ENCODE assay signal across 11 mouse cellular contexts in the genomic region with DNA sequence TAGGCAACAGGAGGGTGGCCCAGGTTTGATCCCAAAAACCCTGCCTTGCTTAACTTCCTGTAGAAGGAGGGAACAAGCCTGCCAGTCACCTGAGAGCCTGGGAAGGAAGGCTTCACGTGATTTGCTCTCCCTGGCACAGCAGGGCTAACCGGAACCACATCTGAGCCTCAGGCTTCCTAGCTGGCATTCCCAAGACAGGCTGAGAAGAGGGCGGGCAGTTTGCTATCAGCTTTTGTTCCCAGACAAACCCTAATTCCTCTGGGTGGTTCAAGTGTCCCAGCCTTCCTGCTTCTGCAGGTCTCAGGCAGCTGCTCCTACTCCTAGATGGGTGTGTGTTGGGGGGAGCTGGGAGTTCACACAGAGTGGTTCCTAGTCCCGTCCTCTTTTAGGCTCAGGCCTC. TPM values are rescaled to one million over a fixed set of nuclear protein-coding genes. Genes with fewer than 3 reads are reported as not detected.
DNase-seq lines count a peak whose midpoint lies in the region; ATAC-seq and TF ChIP-seq lines count a peak whose summit lies in the region.
"Had no signal": no experiment of that assay in that cellular context is flagged by ENCODE, and none has a peak within 500 bp of the region (broad histone marks: within the 10 kb centered on the region; RNA-seq: fewer than 3 reads in every experiment).

No protein-coding gene starts in this region.

- H3K27ac ChIP-seq in heart, postnatal 0 days (ENCODE audit: low read depth) = peak overlapping the region; percentile 16; the same call in 1 of the 2 replicates
- H3K27ac ChIP-seq in hindbrain, embryonic 12.5 days = peak overlapping the region; percentile 72
- H3K27ac ChIP-seq: macrophage had no signal

- H3K4me1 ChIP-seq in heart, postnatal 0 days (ENCODE audit: control insufficient read depth, insufficient read depth) = no peaks in the 10 kb centered on the region
- H3K4me1 ChIP-seq in hindbrain, embryonic 12.5 days = peaks cover 68% of the 10 kb centered on the region

- TF ChIP-seq CTCF in heart, postnatal 0 days (IDR thresholded peaks at IDR 0.05; ENCODE audit: low read depth) = no peak

- H3K27me3 ChIP-seq in heart, postnatal 0 days (ENCODE audit: control insufficient read depth, insufficient read depth, low read length) = no peaks in the 10 kb centered on the region
- H3K27me3 ChIP-seq in hindbrain, embryonic 12.5 days = no peaks in the 10 kb centered on the region

- H3K36me3 ChIP-seq in heart, postnatal 0 days (replicated peaks; ENCODE audit: control insufficient read depth, insufficient read depth, low read length) = peaks cover 22% of the 10 kb centered on the region
- no peaks in the 10 kb centered on the region for H3K36me3 ChIP-seq in hindbrain, embryonic 12.5 days

- TF ChIP-seq EP300 in heart, postnatal 0 days (IDR thresholded peaks at IDR 0.05; ENCODE audit: low read depth) = no peak

- intact Hi-C loops in heart, postnatal 14 days (cut with DNase I) = no loop called here

- no peak overlapping the region for H3K9ac ChIP-seq in heart, postnatal 0 days (replicated peaks; ENCODE audit: low read depth, low read length)
- no peak overlapping the region for H3K9ac ChIP-seq in hindbrain, embryonic 12.5 days

- WGBS in heart, postnatal 0 days = 42% methylated on average over 4 of the region's 4 CpGs
- WGBS in hindbrain, embryonic 12.5 days = 32% methylated on average over 4 of the region's 4 CpGs

- H3K9me3 ChIP-seq in heart, postnatal 0 days (replicated peaks; ENCODE audit: control insufficient read depth, low read length) = no peaks in the 10 kb centered on the region
- no peaks in the 10 kb centered on the region for H3K9me3 ChIP-seq in hindbrain, embryonic 12.5 days (replicated peaks)

- no peak overlapping the region for H3K4me3 ChIP-seq in heart, postnatal 0 days (ENCODE audit: low read depth, low read length)
- H3K4me3 ChIP-seq in hindbrain, embryonic 12.5 days = no peak overlapping the region

- no peak for ATAC-seq in heart, postnatal 0 days (ENCODE audit: insufficient read depth, low read depth)
- no peak for ATAC-seq in hindbrain, embryonic 12.5 days (ENCODE audit: low FRiP score)
- ATAC-seq: forebrain, embryonic 14.5 days had no signal

- DNase-seq in heart, postnatal 0 days (ENCODE audit: low spot score) = no peak
- no peak for DNase-seq in heart, postnatal 14 days
- DNase-seq in R1 (ENCODE audit: low read depth, low spot score) = peak; percentile 79
- peak; percentile 69 for DNase-seq in lung, postnatal 25 days (ENCODE audit: low spot score)
- DNase-seq in cerebellum, postnatal 25 days = no peak
- DNase-seq in adrenal gland, postnatal 4 days (ENCODE audit: low spot score in 2 of 2) = no peak
- DNase-seq in gastrocnemius, adult 8-10 months (ENCODE audit: low spot score in 2 of 2) = no peak

- H3K4me2 ChIP-seq in heart, postnatal 0 days (ENCODE audit: low read depth, low read length) = no peak overlapping the region
- H3K4me2 ChIP-seq in hindbrain, embryonic 12.5 days (replicated peaks) = no peak overlapping the region

RNA-seq across cellular contexts. Expression of gene Dpm2, which starts 15.2 kb away (rescaled TPM):
- total RNA-seq in heart, postnatal 0 days (2014; rRNA removed; ENCODE audit: low replicate concordance) = 17.9 and 31.0 TPM in 2 replicates
- polyA plus RNA-seq in heart, postnatal 0 days (2015; fragmentation: Nextera tagmentation; extraction: Ambion mirVana) = 56.1 and 58.4 TPM in 2 replicates
- 10 to 100 TPM; 21.4 to 22.7 TPM for total RNA-seq in heart, postnatal 14 days (2021)
- 110 and 117 TPM in 2 replicates for polyA plus RNA-seq in hindbrain, embryonic 12.5 days (2016; fragmentation: Nextera tagmentation; extraction: Ambion mirVana)
- total RNA-seq in adrenal gland, postnatal 4 days (2021) = 10 to 100 TPM; 61.9 to 64.5 TPM
- 10 to 100 TPM in 3 of 4 experiments, 1 to 10 TPM in 1; 9.2 to 15.0 (median 10.6) TPM for total RNA-seq in gastrocnemius, adult 8-10 months (2022)

RNA-seq across cellular contexts. Expression of gene Pip5kl1, which starts 19.1 kb away (rescaled TPM):
- not detected in 2 replicates for total RNA-seq in heart, postnatal 0 days (2014; rRNA removed; ENCODE audit: low replicate concordance)
- polyA plus RNA-seq in heart, postnatal 0 days (2015; fragmentation: Nextera tagmentation; extraction: Ambion mirVana) = 0.18 TPM in 1 of 2 replicates, not detected in the other
- not detected for total RNA-seq in heart, postnatal 14 days (2021)
- polyA plus RNA-seq in hindbrain, embryonic 12.5 days (2016; fragmentation: Nextera tagmentation; extraction: Ambion mirVana) = 4.2 and 5.0 TPM in 2 replicates
- under 1 TPM; 0.31 to 0.73 TPM for total RNA-seq in adrenal gland, postnatal 4 days (2021)
- total RNA-seq in gastrocnemius, adult 8-10 months (2022) = not detected
- polyA plus RNA-seq: macrophage had no signal

RNA-seq across cellular contexts. Expression of gene 9430097D07Rik, which starts 20.0 kb away (rescaled TPM):
- total RNA-seq in heart, postnatal 0 days (2014; rRNA removed; ENCODE audit: low replicate concordance) = not detected in 2 replicates
- polyA plus RNA-seq in heart, postnatal 0 days (2015; fragmentation: Nextera tagmentation; extraction: Ambion mirVana) = not detected in 2 replicates
- not detected for total RNA-seq in heart, postnatal 14 days (2021)
- polyA plus RNA-seq in hindbrain, embryonic 12.5 days (2016; fragmentation: Nextera tagmentation; extraction: Ambion mirVana) = 0.31 and 0.56 TPM in 2 replicates
- total RNA-seq in adrenal gland, postnatal 4 days (2021) = not detected
- total RNA-seq in gastrocnemius, adult 8-10 months (2022) = not detected
- polyA plus RNA-seq: macrophage; small intestine, adult 2 months had no signal

RNA-seq across cellular contexts. Expression of gene Fam102a, which starts 20.4 kb away (rescaled TPM):
- total RNA-seq in heart, postnatal 0 days (2014; rRNA removed; ENCODE audit: low replicate concordance) = 11.2 and 12.3 TPM in 2 replicates
- polyA plus RNA-seq in heart, postnatal 0 days (2015; fragmentation: Nextera tagmentation; extraction: Ambion mirVana) = 2.8 and 3.1 TPM in 2 replicates
- 1 to 10 TPM; 8.6 to 9.7 TPM for total RNA-seq in heart, postnatal 14 days (2021)
- 12.6 and 15.5 TPM in 2 replicates for polyA plus RNA-seq in hindbrain, embryonic 12.5 days (2016; fragmentation: Nextera tagmentation; extraction: Ambion mirVana)
- total RNA-seq in adrenal gland, postnatal 4 days (2021) = 10 to 100 TPM; 36.6 to 38.0 TPM
- total RNA-seq in gastrocnemius, adult 8-10 months (2022) = 1 to 10 TPM; 1.6 to 3.8 (median 2.9) TPM

RNA-seq across cellular contexts. Expression of gene St6galnac4, which starts 31.4 kb away (rescaled TPM):
- 25.7 and 28.0 TPM in 2 replicates for total RNA-seq in heart, postnatal 0 days (2014; rRNA removed; ENCODE audit: low replicate concordance)
- polyA plus RNA-seq in heart, postnatal 0 days (2015; fragmentation: Nextera tagmentation; extraction: Ambion mirVana) = 25.5 and 27.0 TPM in 2 replicates
- 10 to 100 TPM; 22.8 to 23.6 TPM for total RNA-seq in heart, postnatal 14 days (2021)
- 21.5 and 22.9 TPM in 2 replicates for polyA plus RNA-seq in hindbrain, embryonic 12.5 days (2016; fragmentation: Nextera tagmentation; extraction: Ambion mirVana)
- 10 to 100 TPM; 16.4 to 19.4 TPM for total RNA-seq in adrenal gland, postnatal 4 days (2021)
- 10 to 100 TPM; 11.4 to 15.5 (median 13.8) TPM for total RNA-seq in gastrocnemius, adult 8-10 months (2022)

Comparison
In these comparisons a context has a peak if more than half of its experiments do, and no peak if none do; other contexts are left out.
1. DNase-seq: peak in R1 (single experiment) and lung, postnatal 25 days (single experiment); none in heart, postnatal 0 days (single experiment), heart, postnatal 14 days (0 of 2), cerebellum, postnatal 25 days (0 of 2), adrenal gland, postnatal 4 days (0 of 2) and gastrocnemius, adult 8-10 months (0 of 2).